Mouse (Mus musculus) midbrain, embryonic 14.5 days (tissue): Measurements from ENCODE around the gene Efcab11. TPM values are rescaled to one million over a fixed set of nuclear protein-coding genes. Genes with fewer than 3 reads are reported as not detected.
A peak's percentile ranks its signal among the peaks of the same experiment; 100 is the strongest.

Experiments used
- ATAC-seq: fragments of 200-750 bp; cut with Nextera tagmentation; 2 replicates; pipeline ENCODE4 v1.8.0; 2017; ENCODE audit warnings: moderate number of reproducible peaks, moderate library complexity; ENCODE audit not compliant: low FRiP score, low TSS enrichment
- DNase-seq: peaks from one replicate; pipeline ENCODE4 v3.0.0-alpha.2; 2015
- H3K27ac ChIP-seq: fragments of 300-500 bp; sonication (generic); replicated peaks from 2 replicates; pipeline ENCODE4 v1.5.1; 2014; ENCODE audit warnings: mild to moderate bottlenecking, low read depth, low read length, moderate library complexity
- H3K27me3 ChIP-seq: fragments of 300-500 bp; sonication (generic); 2 replicates; pipeline ENCODE4 v1.6.1; 2014; ENCODE audit warnings: low read length, control low read depth, mixed read lengths; ENCODE audit not compliant: control insufficient read depth, insufficient read depth
- H3K36me3 ChIP-seq: fragments of 300-500 bp; sonication (generic); 2 replicates; pipeline ENCODE4 v1.6.1; 2014; ENCODE audit warnings: low read length, control low read depth; ENCODE audit not compliant: control insufficient read depth, insufficient read depth
- H3K4me1 ChIP-seq: fragments of 300-500 bp; sonication (generic); 2 replicates; pipeline ENCODE4 v1.6.1; 2014; ENCODE audit warnings: mild to moderate bottlenecking, antibody characterized with exemption, low read length, control low read depth; ENCODE audit not compliant: control insufficient read depth, insufficient read depth
- H3K4me2 ChIP-seq: fragments of 300-500 bp; sonication (generic); 2 replicates; pipeline ENCODE4 v1.6.1; 2014; ENCODE audit warnings: mild to moderate bottlenecking, low read length, moderate library complexity
- H3K4me3 ChIP-seq: fragments of 300-500 bp; sonication (generic); replicated peaks from 2 replicates; pipeline ENCODE4 v1.5.1; 2014; ENCODE audit warnings: low read depth, low read length
- H3K9ac ChIP-seq: fragments of 300-500 bp; sonication (generic); replicated peaks from 2 replicates; pipeline ENCODE4 v1.6.1; 2014; ENCODE audit warnings: mild to moderate bottlenecking, low read length, moderate library complexity
- H3K9me3 ChIP-seq: fragments of 300-500 bp; sonication (generic); 2 replicates; pipeline ENCODE4 v1.6.1; 2016; ENCODE audit warnings: low read length, control low read depth, mixed read lengths; ENCODE audit not compliant: control insufficient read depth
- WGBS: fragments of 180-500 bp; shearing (Covaris S2); extraction: QIAGEN DNeasy Blood & Tissue Kit; methylation state at CpG from one replicate; pipeline ENCODE4 v1.1.7; 2014; 5-methylcytosine and 5-hydroxymethylcytosine counted together
- polyA plus RNA-seq: library from polyadenylated mRNA; unstranded; fragments of >200 nt; fragmentation: Nextera tagmentation; extraction: Ambion mirVana; gene quantifications from 2 replicates; pipeline ENCODE4 v1.2.1, GENCODE M21; 2014

Efcab11 gene
- polyA plus RNA-seq, 1 experiment from 2014 or later, result 6.5 TPM

DNA sequence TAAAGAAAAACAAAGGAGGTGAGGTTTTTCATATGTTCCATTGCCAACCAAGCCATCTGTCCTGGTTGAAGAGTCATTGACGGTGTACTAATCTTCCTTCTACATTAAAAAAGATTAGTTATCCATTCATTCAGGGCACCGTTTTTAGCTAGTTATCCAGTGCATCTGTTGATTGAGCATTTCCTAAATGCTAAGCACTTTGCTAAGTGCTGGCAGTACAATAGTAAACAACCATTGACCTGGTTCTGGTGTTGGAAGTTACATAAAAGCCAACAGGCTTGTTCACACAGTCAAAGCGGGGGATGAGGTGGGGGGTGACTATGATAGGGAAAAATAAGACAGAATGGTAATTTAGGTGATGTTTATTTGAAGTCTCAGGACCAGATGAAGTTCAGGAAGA lies 35.4 kb upstream of the Efcab11 start:
- 93% methylated on average over 3 of the region's 3 CpGs for WGBS
- Histone ChIP-seq H3K4me3 (no peak overlapping the region), H3K4me2 (no peak overlapping the region), H3K9me3 (no peaks in the 10 kb centered on the region), H3K27ac (no peak overlapping the region), H3K36me3 (peaks cover 50% of the 10 kb centered on the region), H3K9ac (no peak overlapping the region), H3K27me3 (no peaks in the 10 kb centered on the region), H3K4me1 (peaks cover 13% of the 10 kb centered on the region)
- DNase-seq, result no peak
- no peak for ATAC-seq

DNA sequence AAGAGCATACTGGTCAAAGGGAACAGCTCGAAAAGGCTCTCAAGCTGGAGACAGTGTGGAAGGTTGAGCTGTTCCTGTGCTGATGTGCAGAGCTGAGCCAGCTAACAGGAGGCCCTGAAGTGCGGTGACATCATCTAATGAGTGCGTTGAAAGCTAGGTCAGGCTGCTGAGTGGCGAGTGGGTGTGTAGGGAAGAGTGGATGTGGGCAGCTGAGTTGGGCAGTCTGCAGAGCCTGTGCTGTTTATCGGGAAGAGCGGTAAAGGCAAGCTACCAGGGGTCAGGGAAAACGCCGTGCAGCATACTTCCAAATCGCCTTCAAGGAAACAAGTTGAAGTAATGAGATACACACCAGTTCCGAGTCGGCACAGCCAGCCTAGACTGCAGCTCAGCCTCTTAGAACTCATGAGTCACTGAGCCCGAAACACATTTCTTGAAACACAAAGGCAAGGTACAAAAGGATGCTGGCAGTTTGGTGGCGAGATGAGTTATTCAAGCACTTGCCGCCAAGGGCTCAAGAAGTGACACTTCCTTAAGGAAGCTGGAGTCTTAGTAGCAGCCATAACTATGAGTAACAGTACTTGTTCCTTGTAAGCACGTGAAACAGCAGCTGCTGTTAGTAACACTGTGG lies 33.7 kb upstream of the Efcab11 start:
- WGBS, result 90% methylated on average over 15 of the region's 15 CpGs
- Histone ChIP-seq H3K4me3 (no peak overlapping the region), H3K36me3 (peaks cover 65% of the 10 kb centered on the region), H3K4me2 (no peak overlapping the region), H3K27ac (no peak overlapping the region), H3K27me3 (no peaks in the 10 kb centered on the region), H3K9ac (no peak overlapping the region), H3K4me1 (no peaks in the 10 kb centered on the region), H3K9me3 (no peaks in the 10 kb centered on the region)
- ATAC-seq (no peak), DNase-seq (no peak)

DNA sequence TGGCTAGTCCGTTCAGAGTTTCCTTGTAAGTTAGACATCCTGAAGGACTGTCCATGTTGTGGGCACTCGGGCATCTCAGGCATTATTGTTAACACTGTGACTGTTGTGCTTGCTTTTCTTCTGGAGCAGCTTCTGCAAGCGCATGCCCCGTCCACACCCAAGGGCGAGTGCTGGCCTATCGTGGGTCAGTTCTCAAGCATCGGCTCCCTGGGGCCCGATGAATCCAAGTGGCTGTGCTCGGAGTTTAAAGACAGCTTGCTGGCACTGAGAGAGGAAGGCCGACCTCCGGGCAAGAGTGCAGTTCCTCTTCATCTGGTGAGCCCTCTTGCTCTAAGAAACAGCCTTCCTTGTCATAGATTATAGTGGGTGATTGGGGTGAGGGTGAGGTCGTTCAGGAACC lies 27.2 kb upstream of the Efcab11 start:
- ATAC-seq (no peak), DNase-seq (no peak)
- H3K36me3 ChIP-seq, result peaks cover 86% of the 10 kb centered on the region
- no peak overlapping the region for H3K4me2 ChIP-seq
- H3K4me3 ChIP-seq, result no peak overlapping the region
- WGBS, result 89% methylated on average over 12 of the region's 12 CpGs
- H3K27ac ChIP-seq, result no peak overlapping the region
- no peaks in the 10 kb centered on the region for H3K4me1 ChIP-seq
- H3K9ac ChIP-seq, result no peak overlapping the region
- no peaks in the 10 kb centered on the region for H3K9me3 ChIP-seq
- H3K27me3 ChIP-seq, result no peaks in the 10 kb centered on the region

DNA sequence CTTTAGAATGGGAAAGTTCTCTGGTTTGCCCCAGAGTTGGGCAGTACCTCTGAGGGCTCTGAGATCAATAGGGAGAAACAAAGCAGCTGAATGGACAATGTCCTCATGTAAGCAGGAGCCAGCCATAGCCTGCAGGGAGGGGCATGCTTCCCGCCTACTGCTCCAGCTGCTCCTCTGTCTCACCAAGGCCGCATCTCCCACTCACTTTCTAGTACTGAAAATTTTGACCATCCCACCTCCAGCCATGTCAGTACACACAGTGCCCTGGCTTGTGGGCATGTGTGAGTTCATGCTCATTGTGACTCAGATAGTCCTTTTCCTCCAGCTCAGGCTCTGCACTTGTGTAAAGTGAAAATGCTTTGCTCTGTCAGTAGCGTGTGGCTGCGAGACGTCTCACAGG lies 20.3 kb upstream of the Efcab11 start:
- no peak for ATAC-seq
- peaks cover 66% of the 10 kb centered on the region for H3K36me3 ChIP-seq
- WGBS, result 92% methylated on average over 5 of the region's 5 CpGs

GRCm38 (mm10) chr12:99902867-99903370 lies 18.7 kb upstream of the Efcab11 start:
- Histone ChIP-seq H3K27ac (no peak overlapping the region), H3K9me3 (no peaks in the 10 kb centered on the region), H3K27me3 (no peaks in the 10 kb centered on the region), H3K4me3 (no peak overlapping the region), H3K4me2 (no peak overlapping the region), H3K36me3 (peaks cover 68% of the 10 kb centered on the region), H3K4me1 (no peaks in the 10 kb centered on the region), H3K9ac (no peak overlapping the region)
- DNase-seq (no peak), ATAC-seq (no peak)
- WGBS, result 81% methylated on average over 4 of the region's 4 CpGs

More for the DNA sequence above, 20.3 kb upstream of the Efcab11 start:
- Histone ChIP-seq H3K27me3 (no peaks in the 10 kb centered on the region), H3K4me3 (no peak overlapping the region), H3K27ac (no peak overlapping the region), H3K4me1 (no peaks in the 10 kb centered on the region), H3K4me2 (no peak overlapping the region), H3K9ac (no peak overlapping the region), H3K9me3 (no peaks in the 10 kb centered on the region)
- no peak for DNase-seq

DNA sequence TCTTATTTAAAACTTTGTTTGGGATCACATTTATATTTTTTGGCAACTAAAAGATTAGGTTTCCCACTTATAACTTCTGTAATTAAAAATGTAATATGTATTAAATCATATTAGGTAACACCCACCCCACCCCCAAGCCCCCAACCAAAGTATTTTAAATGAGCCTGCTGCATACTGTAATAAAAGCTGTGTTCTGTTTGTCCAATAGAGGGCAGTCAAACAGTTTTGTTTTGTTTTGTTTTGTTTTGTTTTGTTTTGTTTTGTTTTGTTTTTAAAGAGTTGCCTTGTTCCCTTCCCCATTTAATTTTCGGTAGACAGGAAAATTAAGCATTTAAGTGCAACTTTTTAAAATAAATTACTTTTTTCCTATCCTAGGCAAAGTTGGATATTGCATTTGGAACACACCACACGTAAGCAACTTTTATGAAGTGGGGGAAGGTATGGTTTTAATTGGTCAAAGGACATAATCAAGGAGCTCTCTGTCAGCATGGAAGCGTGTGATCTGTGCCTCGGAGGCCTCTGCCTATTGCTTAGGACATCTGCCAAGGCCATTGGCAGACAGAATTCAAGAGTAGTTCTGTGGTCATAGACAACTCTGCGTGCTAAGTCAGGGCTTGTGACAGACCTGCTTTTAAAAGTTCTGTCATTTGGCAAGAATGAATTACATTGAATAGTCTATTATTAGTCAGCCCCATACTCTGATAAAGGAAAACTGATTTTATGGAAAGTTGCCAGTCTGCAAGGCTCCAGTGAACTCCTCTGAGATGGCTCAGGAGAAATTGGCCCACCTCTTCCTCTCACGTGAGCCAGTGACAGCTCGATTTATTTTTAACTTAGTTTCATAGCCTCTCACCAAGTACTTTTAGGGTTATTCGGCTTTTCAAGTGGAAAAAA lies 18.0 kb upstream of the Efcab11 start:
- WGBS, result 92% methylated on average over 8 of the region's 8 CpGs
- Histone ChIP-seq H3K27ac (no peak overlapping the region), H3K4me1 (no peaks in the 10 kb centered on the region), H3K27me3 (no peaks in the 10 kb centered on the region), H3K9me3 (no peaks in the 10 kb centered on the region), H3K4me2 (no peak overlapping the region), H3K4me3 (no peak overlapping the region), H3K9ac (no peak overlapping the region), H3K36me3 (peaks cover 67% of the 10 kb centered on the region)
- no peak for DNase-seq
- no peak for ATAC-seq

DNA sequence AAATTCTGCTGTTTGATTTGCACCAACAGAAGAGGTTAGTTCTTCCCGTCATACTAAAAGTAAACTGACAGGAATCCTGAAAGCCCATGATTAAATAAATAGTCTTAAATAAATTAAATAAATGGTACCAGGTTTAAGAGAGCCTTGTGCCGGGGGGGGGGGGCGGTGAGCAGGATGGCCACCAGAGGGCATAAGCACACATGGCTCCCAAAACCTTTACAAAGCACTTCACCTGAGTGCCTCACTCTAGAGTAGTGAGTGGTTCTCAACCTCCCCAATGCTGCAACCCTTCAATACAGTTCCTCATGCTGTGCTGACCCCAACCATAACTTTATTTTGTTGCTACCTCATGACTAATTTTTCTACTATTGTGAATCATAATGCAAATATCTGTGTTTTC lies 15.8 kb upstream of the Efcab11 start:
- H3K4me3 ChIP-seq, result no peak overlapping the region
- ATAC-seq, result no peak
- no peaks in the 10 kb centered on the region for H3K4me1 ChIP-seq
- no peaks in the 10 kb centered on the region for H3K9me3 ChIP-seq
- WGBS, result 48% methylated on average over 3 of the region's 3 CpGs
- no peak overlapping the region for H3K27ac ChIP-seq
- DNase-seq, result peak; percentile 40
- H3K9ac ChIP-seq, result no peak overlapping the region
- no peaks in the 10 kb centered on the region for H3K27me3 ChIP-seq
- peaks cover 66% of the 10 kb centered on the region for H3K36me3 ChIP-seq
- no peak overlapping the region for H3K4me2 ChIP-seq

DNA sequence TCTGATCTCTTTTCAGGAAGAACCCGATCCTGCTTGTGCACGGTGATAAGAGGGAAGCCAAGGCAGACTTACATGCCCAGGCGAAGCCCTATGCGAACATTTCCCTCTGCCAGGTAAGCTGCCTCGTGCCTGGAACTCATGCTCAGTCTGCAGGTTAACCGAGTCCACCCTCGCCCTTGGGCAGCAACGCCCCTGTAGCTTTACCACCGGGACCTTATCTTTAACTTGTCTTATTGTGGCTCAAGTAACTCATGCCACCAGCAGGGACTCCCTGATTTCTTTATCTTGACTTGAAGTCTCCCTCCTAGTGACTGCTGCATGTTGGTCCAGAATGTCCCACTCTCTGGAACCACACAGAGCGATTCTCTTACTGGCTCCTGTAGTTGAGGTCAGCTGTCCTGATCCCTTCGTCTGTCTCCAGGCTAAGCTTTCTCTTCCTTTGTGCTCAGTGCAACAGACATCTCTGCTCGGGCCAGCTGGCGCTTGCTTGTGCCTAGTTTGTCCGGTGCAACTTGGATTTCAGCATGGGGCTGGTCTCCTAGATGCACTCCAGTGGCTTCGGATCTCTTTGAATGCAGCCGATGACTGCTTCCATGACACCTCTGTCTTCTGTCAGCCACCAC lies 14.1 kb upstream of the Efcab11 start:
- Histone ChIP-seq H3K9me3 (no peaks in the 10 kb centered on the region), H3K9ac (no peak overlapping the region), H3K27me3 (no peaks in the 10 kb centered on the region), H3K4me3 (no peak overlapping the region), H3K4me2 (no peak overlapping the region), H3K27ac (no peak overlapping the region), H3K4me1 (no peaks in the 10 kb centered on the region), H3K36me3 (peaks cover 66% of the 10 kb centered on the region)
- no peak for DNase-seq
- no peak for ATAC-seq
- 89% methylated on average over 16 of the region's 16 CpGs for WGBS
